Mouse (Mus musculus): ENCODE measurements around the gene Atxn7l2.

Gene Atxn7l2

GRCm38 (mm10) chr3:108174672-108175531, 35.8 kb downstream of the Atxn7l2 start:
- peak; percentile 48 to 52 for DNase-seq

- DNase-seq = no peak
These were observed 41.5 kb downstream of the Atxn7l2 start for GRCm38 (mm10) chr3:108169199-108169598.

- DNase-seq = no peak
These were observed 43.2 kb downstream of the Atxn7l2 start for GRCm38 (mm10) chr3:108167499-108167898.

- no peak for DNase-seq
These were observed 44.1 kb downstream of the Atxn7l2 start for GRCm38 (mm10) chr3:108166486-108167211.

GRCm38 (mm10) chr3:108165532-108166315, 45.0 kb downstream of the Atxn7l2 start:
- DNase-seq = no peak

GRCm38 (mm10) chr3:108164807-108165206, 45.9 kb downstream of the Atxn7l2 start:
- DNase-seq = peak; percentile 82 to 88

- no peak for DNase-seq
These were observed 46.6 kb downstream of the Atxn7l2 start for GRCm38 (mm10) chr3:108164091-108164490.

GRCm38 (mm10) chr3:108158383-108159037, 52.2 kb downstream of the Atxn7l2 start:
- no peak for DNase-seq

- peak; percentile 40 to 44 for DNase-seq
These were observed 56.1 kb downstream of the Atxn7l2 start, which contains the start of gene Gpr61 for GRCm38 (mm10) chr3:108154656-108155055. Gene Gpr61, minus strand, starts transcription at chr3:108154882.

- DNase-seq = no peak
These were observed 58.4 kb downstream of the Atxn7l2 start for GRCm38 (mm10) chr3:108152290-108152689.

Data from cerebellum, postnatal 36 days (tissue).